Mouse (Mus musculus) CH12F3 (cell line): ENCODE data around the gene Uevld.
"Not testable (repeated sequence)": the region's sequence is repeated elsewhere in the genome, so short reads cannot be mapped to it uniquely, and the experiment has no call there.

Experiments
- in situ Hi-C: fragments of 300-500 bp; cut with MboI; formaldehyde crosslinking; loops from 2 replicates; pipeline ENCODE4 v1.14.3; 2020; ENCODE audit warnings: low sequenced_read_pairs

The Uevld gene

GRCm38 (mm10) chr7:46974648-46975047, 16.3 kb upstream of the Uevld start:
- in situ Hi-C loops, result no loop called here

- in situ Hi-C loops, result loop anchor here (10.0 kb wide), 2 partner anchors 45 to 175 kb away; no protein-coding TSS in a partner anchor
Observed at GRCm38 (mm10) chr7:46969898-46970297, 11.6 kb upstream of the Uevld start.

- in situ Hi-C loops, result loop anchor here (10.0 kb wide), 2 partner anchors 51 to 181 kb away; no protein-coding TSS in a partner anchor
Observed at GRCm38 (mm10) chr7:46964070-46964469, 5.7 kb upstream of the Uevld start.

- in situ Hi-C loops, result loop anchor here (10.0 kb wide), 2 partner anchors 52 to 182 kb away; no protein-coding TSS in a partner anchor
Observed at GRCm38 (mm10) chr7:46962806-46963618, 4.7 kb upstream of the Uevld start.

GRCm38 (mm10) chr7:46962132-46962531, 3.8 kb upstream of the Uevld start:
- in situ Hi-C loops, result loop anchor here (10.0 kb wide), 2 partner anchors 53 to 183 kb away; no protein-coding TSS in a partner anchor

- in situ Hi-C loops, result loop anchor here (10.0 kb wide), 2 partner anchors 54 to 184 kb away; no protein-coding TSS in a partner anchor
Observed at GRCm38 (mm10) chr7:46960991-46961390, 2.7 kb upstream of the Uevld start.

GRCm38 (mm10) chr7:46958853-46959252, 526 bp upstream of the Uevld start:
- in situ Hi-C loops, result no loop called here

- in situ Hi-C loops, result no loop called here
Observed at GRCm38 (mm10) chr7:46935847-46936246, 22.5 kb downstream of the Uevld start.

- in situ Hi-C loops, result no loop called here
Observed at GRCm38 (mm10) chr7:46934788-46935187, 23.5 kb downstream of the Uevld start.

- in situ Hi-C loops, result no loop called here
Observed at GRCm38 (mm10) chr7:46931370-46931769, 27.0 kb downstream of the Uevld start.

GRCm38 (mm10) chr7:46928291-46928690, 30.0 kb downstream of the Uevld start:
- in situ Hi-C loops, result no loop called here

GRCm38 (mm10) chr7:46922075-46922474, 36.3 kb downstream of the Uevld start:
- in situ Hi-C loops, result no loop called here

GRCm38 (mm10) chr7:46919551-46920176, 38.7 kb downstream of the Uevld start, which contains the start of gene Tsg101:
Tsg101 (minus strand) TSS chr7:46919969.
- in situ Hi-C loops, result no loop called here

GRCm38 (mm10) chr7:46918678-46919371, 39.5 kb downstream of the Uevld start:
- in situ Hi-C loops, result no loop called here

- in situ Hi-C loops, result no loop called here
Observed at GRCm38 (mm10) chr7:46916376-46916775, 42.0 kb downstream of the Uevld start.

- in situ Hi-C loops, result no loop called here
Observed at GRCm38 (mm10) chr7:46911250-46911649, 47.1 kb downstream of the Uevld start.

GRCm38 (mm10) chr7:46899343-46899742, 59.0 kb downstream of the Uevld start:
- in situ Hi-C loops, result no loop called here

- in situ Hi-C loops, result no loop called here
Observed at GRCm38 (mm10) chr7:46895511-46895910, 62.8 kb downstream of the Uevld start.

GRCm38 (mm10) chr7:46883304-46883703, 75.0 kb downstream of the Uevld start:
- in situ Hi-C loops, result no loop called here

- in situ Hi-C loops, result not testable (repeated sequence)
Observed at GRCm38 (mm10) chr7:46881941-46882340, 76.4 kb downstream of the Uevld start.

- in situ Hi-C loops, result no loop called here
Observed at GRCm38 (mm10) chr7:46880992-46881391, 77.3 kb downstream of the Uevld start.
